Mouse (Mus musculus): Measurements from ENCODE around the gene Map7. TPM values are rescaled to one million over a fixed set of nuclear protein-coding genes. Genes with fewer than 3 reads are reported as not detected.

The Map7 gene
- polyA plus RNA-seq, 1 experiment, result 0.23 TPM

GRCm38 (mm10) chr10:20326226-20326625, 178.0 kb downstream of the Map7 start:
- Histone ChIP-seq H3K27ac (ENCODE audit: insufficient read depth, low read length) (no peak overlapping the region), H3K4me1 (ENCODE audit: control insufficient read depth, insufficient read depth, low read length) (no peaks in the 10 kb centered on the region; the same call in 1 of the 2 replicates), H3K4me3 (ENCODE audit: insufficient read depth, low read length) (no peak overlapping the region)
- TF ChIP-seq CTCF (IDR thresholded peaks at IDR 0.05; ENCODE audit: borderline replicate concordance, insufficient read depth, low read length) (no peak), POLR2A (IDR thresholded peaks at IDR 0.05; ENCODE audit: low read depth, low read length) (no peak)

Other genes starting within 250 kb of the Map7 start
- 13.6 and 19.7 TPM in 2 replicates for gene Pex7, start 240.8 kb upstream of the Map7 start, polyA plus RNA-seq (2011; ENCODE audit: insufficient read length, low read depth, missing spikeins)
- gene Map3k5, start 214.0 kb upstream of the Map7 start, polyA plus RNA-seq (2011; ENCODE audit: insufficient read length, low read depth, missing spikeins), result 4.0 and 4.7 TPM in 2 replicates
- gene Bclaf1, start 164.0 kb downstream of the Map7 start, polyA plus RNA-seq (2011; ENCODE audit: insufficient read length, low read depth, missing spikeins), result 165 and 180 TPM in 2 replicates
- gene Mtfr2, start 199.3 kb downstream of the Map7 start, polyA plus RNA-seq (2011; ENCODE audit: insufficient read length, low read depth, missing spikeins), result 6.2 and 6.9 TPM in 2 replicates